Mouse (Mus musculus) left cerebral cortex, postnatal 14 days (tissue): ENCODE measurements at regions not wholly inside any gene's neighbourhood (a gene's known extent, or its start where the extent isn't known, plus 50 kb on each side); places are given as distances from the start of the nearest gene placed in this dataset.

Experiments
- DNase-seq, 2 experiments: peaks; one replicate each; pipeline ENCODE4 v3.0.0; 2021 to 2022; ENCODE audit warnings: low spot score in 2 of 2, mixed read lengths in 1 of 2
- intact Hi-C: fragments of 180-260 bp; cut with DNase I; formaldehyde crosslinking; loops from one replicate; pipeline ENCODE4 v1.15.1; 2025

- intact Hi-C loops, result no loop called here
- no peak for DNase-seq
These were observed 2791.7 kb upstream of the 5930422O12Rik start for GRCm38 (mm10) chr8:30636791-30637190.

GRCm38 (mm10) chr8:30642866-30643690, 2785.4 kb upstream of the 5930422O12Rik start:
- intact Hi-C loops, result no loop called here
- no peak for DNase-seq

- intact Hi-C loops, result no loop called here
- DNase-seq, result no peak
These were observed 2780.0 kb upstream of the 5930422O12Rik start for GRCm38 (mm10) chr8:30648497-30648896.

GRCm38 (mm10) chr8:30655749-30656241, 2772.7 kb upstream of the 5930422O12Rik start:
- DNase-seq, result no peak
- intact Hi-C loops, result no loop called here

- intact Hi-C loops, result no loop called here
- DNase-seq, result no peak
These were observed 2767.2 kb upstream of the 5930422O12Rik start for GRCm38 (mm10) chr8:30661261-30661660.

GRCm38 (mm10) chr8:30669451-30669850, 2759.1 kb upstream of the 5930422O12Rik start:
- intact Hi-C loops, result no loop called here
- no peak for DNase-seq

- intact Hi-C loops, result no loop called here
- DNase-seq, result no peak
These were observed 2751.1 kb upstream of the 5930422O12Rik start for GRCm38 (mm10) chr8:30677423-30677822.

GRCm38 (mm10) chr8:30682169-30682568, 2746.3 kb upstream of the 5930422O12Rik start:
- intact Hi-C loops, result no loop called here
- no peak for DNase-seq

- intact Hi-C loops, result no loop called here
- no peak for DNase-seq
These were observed 2742.0 kb upstream of the 5930422O12Rik start for GRCm38 (mm10) chr8:30686539-30686938.

GRCm38 (mm10) chr8:30694126-30694525, 2734.4 kb upstream of the 5930422O12Rik start:
- intact Hi-C loops, result no loop called here
- no peak for DNase-seq

- intact Hi-C loops, result no loop called here
These were observed 2711.9 kb upstream of the 5930422O12Rik start for GRCm38 (mm10) chr8:30716643-30717042.

GRCm38 (mm10) chr8:30730366-30730765, 2698.1 kb upstream of the 5930422O12Rik start:
- intact Hi-C loops, result no loop called here
- DNase-seq, result peak in 1 of 2 experiments; percentile 15

More at GRCm38 (mm10) chr8:30716643-30717042, 2711.9 kb upstream of the 5930422O12Rik start:
- DNase-seq, result no peak

- DNase-seq, result peak in 1 of 2 experiments; percentile 39
These were observed 2695.8 kb upstream of the 5930422O12Rik start for GRCm38 (mm10) chr8:30732585-30733253.

GRCm38 (mm10) chr8:30733385-30733784, 2695.1 kb upstream of the 5930422O12Rik start:
- intact Hi-C loops, result no loop called here
- no peak for DNase-seq

More at GRCm38 (mm10) chr8:30732585-30733253, 2695.8 kb upstream of the 5930422O12Rik start:
- intact Hi-C loops, result no loop called here

GRCm38 (mm10) chr8:30735338-30735737, 2693.2 kb upstream of the 5930422O12Rik start:
- intact Hi-C loops, result no loop called here
- no peak for DNase-seq

GRCm38 (mm10) chr8:30735740-30736139, 2692.8 kb upstream of the 5930422O12Rik start:
- intact Hi-C loops, result no loop called here
- DNase-seq, result no peak

GRCm38 (mm10) chr8:30746874-30747273, 2681.6 kb upstream of the 5930422O12Rik start:
- intact Hi-C loops, result no loop called here
- DNase-seq, result no peak
